Mouse (Mus musculus): Measurements from ENCODE around the gene St7l.

Gene St7l

DNA sequence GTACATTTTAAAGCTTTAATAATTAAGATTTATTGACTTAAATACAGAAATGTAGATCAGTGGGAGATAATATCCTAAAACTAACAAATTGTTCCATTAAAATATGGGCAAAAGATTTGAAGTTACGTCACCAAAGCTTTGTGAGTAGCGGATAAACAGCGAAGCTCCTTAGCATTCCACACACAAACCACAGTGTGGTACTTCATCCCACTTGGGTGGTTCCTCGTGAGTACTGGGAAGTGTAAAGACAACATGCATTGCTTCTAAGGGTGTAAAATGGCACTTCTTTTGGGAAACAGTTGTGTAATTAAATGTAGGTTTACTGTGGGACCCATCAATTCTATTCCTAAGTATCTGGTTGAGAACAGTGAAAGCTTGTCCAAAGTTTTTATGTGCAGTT, 37.3 kb downstream of the St7l start:
- DNase-seq (ENCODE audit: low spot score): no peak

DNA sequence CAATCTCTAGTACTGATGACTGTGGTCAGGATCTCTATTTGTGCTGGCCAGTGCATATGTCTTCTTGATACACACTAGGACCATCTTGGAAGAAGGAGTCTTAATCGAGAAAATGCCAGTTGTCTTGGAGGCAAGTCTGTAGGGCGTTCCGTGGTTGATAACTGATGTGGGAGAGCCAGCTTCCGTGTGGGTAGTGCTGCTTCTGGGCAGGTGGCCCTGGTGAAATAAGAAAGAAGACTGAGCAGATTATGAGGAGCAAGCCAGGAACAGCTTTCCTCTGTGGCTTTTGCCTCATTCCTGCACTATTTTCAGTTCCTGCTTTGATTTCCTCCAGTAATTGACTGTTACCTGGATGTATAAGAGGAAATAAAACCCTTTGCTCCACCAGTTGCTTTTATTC, 41.6 kb downstream of the St7l start:
- DNase-seq (ENCODE audit: low spot score): no peak

DNA sequence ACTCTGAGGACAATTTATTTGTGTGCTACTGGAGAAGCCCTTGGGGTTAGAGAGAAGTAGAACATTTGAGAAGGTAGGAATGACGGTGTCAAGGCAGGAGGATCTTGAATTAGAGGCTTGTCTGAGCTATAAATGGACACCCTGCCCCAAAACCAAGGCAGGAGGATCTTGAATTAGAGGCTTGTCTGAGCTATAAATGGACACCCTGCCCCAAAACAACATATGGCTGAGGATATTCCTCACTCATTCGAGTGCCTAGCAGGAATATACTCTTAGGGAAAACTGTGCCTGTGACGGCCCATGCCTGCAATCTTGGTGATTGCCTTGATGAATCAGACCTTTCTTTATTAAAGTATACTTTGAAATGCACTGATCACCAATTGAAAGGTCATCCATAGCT, 42.2 kb downstream of the St7l start:
- DNase-seq (ENCODE audit: low spot score): no peak

DNA sequence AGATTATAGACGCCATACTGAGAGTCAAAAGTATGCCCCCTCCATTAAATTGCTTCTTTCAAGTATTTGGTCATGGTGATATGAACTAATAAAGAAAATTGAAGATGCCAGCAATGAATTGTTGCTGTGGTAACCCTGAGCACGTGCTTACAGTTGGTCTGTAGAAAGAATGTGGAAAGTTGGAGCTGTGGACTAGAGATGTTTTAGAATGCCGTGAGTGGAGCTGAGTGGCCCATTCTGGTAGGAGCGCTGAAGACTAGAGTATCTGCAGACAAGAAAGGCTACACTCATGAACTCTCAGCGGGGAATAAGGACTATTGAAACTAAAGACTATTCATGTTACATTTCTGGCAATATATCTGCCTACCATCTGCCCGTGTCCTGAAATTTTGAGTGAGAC, 45.4 kb downstream of the St7l start:
- no peak for DNase-seq (ENCODE audit: low spot score)

DNA sequence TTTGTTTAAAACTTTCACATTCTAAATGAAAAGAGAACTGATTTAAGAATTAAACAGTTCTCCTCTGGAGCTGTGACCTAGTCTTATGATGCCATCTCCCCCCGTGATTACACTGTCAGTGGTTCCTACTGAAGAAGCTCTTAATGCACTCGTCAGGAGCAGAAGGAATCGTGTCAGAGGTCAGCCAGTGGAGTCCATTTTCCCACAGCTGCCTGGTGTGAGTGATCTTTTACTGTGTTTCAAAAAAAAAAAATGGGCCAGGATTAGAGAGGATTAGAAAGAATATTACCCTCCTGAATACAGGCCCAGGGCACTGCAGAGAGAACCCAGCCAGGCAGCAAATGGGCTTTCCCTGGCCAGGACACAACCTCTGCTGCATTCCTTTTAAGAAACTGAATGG, 51.2 kb downstream of the St7l start:
- DNase-seq (ENCODE audit: low spot score): no peak

DNA sequence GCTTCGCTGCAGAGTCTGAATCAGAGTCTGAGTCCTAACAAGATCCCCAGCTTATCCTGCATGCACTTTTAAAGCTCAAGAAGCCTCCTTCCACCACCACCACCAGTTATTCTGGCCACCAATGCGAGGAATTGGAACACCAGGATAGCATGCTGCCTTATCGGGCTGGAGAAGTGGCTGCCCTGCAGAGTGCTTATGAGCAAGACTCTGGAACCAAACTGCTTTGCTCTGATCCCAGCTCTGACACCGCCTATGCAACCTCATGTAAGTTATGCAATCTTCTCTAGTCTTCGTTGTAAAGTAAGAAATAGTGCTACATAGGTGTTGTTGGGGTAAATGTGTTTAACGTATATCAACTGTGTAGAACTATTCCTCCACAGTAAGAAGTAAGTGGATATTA, 65.6 kb downstream of the St7l start:
- DNase-seq (ENCODE audit: low spot score): no peak

DNA sequence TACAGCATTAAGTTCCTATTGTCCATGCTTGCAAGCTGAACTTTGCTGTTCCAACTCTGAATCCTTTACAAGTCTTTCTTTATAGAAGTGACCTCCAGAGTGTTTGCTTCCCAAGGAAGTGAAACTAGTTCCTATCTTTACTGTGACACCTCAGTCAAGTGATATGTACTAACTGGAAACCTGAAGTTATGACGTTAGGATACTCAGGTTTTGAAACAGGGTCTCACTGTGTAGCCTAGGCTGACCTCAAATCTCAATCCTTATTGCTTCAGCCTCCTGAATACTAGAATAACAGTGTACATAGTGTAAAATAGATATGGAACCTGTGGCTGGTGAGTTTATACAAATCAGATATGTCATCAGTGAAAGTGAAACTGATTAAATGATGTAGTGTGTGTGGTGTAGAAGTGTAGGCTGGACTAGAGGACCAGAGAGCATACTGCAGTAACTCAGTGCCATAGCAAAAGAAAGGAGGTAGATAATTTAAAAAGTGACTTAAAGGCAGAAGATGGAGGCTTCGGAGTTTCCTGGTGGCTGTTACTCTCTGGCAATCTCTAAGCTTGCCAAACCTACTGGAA, 74.0 kb downstream of the St7l start:
- DNase-seq (ENCODE audit: low spot score): no peak

DNA sequence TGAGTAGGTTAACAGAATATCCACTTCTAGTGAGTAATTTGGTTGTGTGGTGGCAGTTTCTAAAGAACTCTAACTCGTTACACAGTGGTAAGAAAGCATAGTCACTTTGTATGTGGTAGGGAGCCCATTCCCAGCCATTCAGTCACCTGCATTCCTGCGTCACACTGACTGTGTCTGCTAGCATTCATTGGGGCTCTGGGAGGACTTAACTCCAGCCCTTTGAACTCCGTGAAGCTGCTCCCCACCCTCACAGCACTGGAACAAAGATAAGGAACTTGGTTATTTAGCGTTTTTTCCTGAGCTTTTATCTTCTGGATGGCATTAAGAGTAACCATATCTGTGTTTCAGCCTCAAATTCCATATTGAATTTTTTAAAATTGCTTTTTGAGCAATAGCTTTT, 74.5 kb downstream of the St7l start:
- no peak for DNase-seq (ENCODE audit: low spot score)

DNA sequence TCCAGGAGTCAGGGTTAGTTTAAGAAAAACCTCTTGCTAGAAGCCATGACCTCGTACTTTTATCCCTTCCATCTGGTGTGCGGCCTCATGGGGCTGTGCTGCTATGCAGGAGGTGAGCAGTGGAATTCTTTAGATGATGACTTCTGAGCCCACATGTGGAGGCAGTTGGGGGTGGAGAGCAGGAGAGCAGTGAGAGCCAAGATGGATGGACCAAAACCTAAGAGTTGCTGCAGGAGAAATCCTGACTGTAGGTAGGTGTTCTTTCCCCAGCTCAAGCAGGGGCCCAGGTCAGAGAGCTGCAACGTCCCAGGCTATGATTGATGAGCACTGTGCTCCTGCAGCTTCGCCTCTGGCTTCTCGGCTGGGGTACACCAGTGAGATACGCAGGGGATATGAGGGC, 76.9 kb downstream of the St7l start:
- DNase-seq (ENCODE audit: low spot score): no peak

DNA sequence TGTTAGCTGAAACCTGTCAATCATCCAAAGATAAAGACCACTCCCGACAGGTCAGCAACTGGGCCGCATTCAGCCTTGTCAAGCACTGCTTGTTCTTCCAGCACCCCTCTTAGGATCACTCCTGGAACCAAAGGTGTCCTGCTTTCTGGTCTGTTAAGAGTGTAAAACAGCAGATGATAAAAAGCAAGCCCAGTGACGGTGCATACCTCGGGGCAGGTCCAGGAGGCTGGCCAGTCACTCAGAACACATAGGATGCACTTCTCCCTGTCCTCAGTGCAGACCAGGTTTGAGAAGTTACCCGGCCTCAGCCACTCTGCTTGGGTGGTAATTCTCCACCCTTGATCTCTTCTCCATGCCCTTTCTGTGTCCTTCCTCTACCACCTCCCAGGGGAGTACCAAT, 78.9 kb downstream of the St7l start:
- no peak for DNase-seq (ENCODE audit: low spot score)

DNA sequence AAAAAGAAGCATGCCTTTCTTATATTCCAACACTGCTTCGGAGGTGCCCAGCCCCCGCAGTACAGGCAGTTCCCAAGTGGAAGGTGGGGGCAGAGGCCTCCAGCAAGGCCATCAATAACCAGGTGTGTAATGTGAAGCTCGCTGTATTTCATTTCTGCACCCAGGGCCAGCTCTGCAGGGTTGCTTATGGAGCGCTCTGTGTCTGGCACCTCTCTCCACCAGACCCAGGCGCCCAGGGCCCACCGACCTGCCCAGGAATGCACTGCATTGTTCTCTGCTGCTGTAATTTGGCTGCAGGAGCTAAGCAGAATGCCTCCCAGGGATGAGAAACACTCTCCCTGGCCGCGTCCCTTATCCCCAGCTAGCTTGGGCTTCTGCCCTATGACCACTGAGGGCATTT, 79.5 kb downstream of the St7l start:
- DNase-seq (ENCODE audit: low spot score): no peak

DNA sequence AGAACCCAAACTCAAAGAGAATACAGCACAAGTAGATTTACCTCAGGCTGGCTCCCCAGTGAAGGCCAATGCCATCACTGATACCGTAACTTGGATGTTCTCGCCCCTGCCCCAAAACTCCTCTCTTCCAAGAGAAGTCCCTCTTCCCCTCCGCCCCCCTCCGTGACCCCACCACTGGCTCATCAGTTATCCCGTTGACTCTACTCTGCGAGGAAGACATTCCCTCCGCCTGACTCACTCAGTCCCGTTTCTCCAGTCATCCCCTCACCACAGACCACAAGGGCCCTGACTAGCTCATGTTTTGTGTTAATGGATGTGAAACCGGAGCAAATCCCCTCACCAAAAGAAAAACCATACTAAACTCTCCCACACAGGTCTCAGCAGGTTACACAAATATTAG, 81.1 kb downstream of the St7l start:
- DNase-seq (ENCODE audit: low spot score): no peak

DNA sequence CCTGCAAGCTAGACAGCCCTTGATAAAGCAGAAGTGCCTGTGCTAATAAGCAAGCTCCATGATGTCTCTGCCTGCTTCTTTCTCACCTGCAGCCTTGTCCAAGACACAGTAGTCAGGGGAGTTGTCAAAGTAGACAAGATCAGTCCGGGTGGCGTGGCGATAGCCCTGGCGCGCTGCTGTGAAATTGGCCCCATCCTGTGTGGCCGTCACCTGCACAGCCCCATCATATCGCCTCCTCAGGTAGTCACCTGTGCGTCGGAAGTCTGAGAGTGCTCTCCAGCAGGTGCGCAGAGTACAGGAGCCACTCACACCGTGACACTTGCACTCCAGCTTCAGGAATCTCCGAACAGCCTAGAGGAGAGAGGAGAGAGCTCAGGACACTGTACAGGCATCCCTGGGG, 87.1 kb downstream of the St7l start:
- no peak for DNase-seq (ENCODE audit: low spot score)

DNA sequence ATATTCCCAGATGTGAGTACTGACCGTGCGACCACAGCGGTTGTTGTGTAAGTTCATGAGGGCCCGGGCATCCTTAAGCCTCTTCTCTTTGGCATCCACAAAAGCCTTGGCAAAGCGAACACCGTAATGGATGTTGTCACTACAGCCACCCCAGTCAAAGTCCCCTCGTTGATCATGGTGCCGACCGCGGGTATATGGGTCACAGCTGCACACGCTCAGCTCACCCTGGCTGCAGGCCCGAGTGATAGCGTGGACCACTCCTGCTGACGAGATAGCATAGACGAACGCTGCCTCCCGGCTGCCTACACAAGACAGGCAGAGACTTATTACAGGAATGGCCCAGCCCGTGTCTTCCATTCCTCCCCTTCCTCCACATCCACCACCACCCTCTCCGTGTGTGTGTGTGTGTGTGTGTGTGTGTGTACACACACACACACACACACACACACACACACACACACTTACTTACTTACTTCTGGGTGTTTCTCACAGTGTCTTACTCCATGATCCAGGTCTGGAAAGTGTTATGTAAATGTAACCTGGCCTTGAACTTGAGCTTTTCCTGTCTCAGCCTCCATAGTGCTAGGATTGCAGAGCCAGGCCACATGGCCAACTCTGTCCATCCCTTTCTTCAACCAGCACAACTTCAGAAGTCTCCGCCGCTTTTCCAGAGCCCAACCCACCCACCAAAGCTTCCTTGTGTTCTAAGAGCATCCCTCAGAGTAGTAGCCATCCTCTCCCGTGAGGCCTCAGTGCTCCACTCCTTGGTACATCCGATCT, 89.3 kb downstream of the St7l start:
- no peak for DNase-seq (ENCODE audit: low spot score)

DNA sequence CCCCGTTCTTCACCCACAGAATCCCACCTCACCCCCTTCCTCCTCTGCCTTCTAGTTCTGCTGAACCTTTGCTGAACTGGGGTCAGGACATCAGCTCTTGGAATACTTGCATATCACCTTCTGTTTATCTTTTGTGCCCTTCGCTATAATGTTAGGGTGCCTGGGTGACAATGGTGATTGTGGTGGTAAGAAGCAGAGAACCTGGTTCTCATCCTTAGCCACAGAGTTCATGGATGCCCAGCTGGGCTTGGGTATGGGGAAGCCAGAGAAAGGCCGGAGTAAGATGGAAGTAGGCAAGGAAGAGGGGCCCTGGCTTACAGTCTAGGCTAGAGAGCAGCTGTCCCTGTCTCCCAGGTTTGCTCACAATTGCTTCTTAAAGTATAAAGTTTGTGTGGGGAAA, 90.3 kb downstream of the St7l start:
- DNase-seq (ENCODE audit: low spot score): no peak

DNA sequence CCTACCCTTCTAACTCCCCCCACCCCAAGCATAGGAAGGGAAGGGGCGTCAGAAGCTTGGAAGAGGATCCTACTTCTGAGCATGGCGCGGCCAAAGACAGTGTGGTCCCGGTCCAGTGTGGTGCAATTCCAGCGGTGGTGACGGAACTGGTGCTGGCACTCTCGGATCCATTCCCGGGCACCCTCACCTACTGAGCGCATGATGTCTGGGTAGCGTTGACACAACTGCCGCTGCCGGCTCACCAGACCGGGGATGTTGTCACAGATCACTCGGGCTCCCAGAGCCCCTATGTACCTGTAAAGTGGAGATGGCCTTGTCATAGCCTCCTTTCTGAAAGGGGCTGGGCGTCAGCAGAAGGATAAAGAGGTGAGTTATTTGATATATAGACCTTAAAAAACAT, 90.7 kb downstream of the St7l start:
- no peak for DNase-seq (ENCODE audit: low spot score)

DNA sequence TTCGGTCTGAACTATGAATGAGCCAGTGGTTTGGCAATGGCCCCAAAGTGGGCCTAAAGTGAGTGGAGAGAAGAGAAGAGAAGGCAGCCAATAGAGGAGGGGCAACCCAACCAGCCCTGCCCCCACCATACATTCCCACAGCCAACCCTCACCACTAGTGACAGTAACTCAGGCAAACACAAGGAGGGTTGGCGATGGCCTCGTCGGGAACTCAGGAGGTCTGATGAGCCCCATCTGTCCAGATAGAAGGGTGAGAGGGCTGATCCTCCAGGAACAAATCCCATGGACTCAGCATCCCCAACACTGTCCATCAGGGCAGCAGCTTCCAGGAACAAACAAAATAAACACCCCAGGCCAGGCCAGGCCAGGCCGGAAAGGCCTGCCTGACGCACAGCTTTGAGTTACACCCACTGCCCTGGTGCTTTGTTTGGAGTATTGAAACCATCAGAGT, 92.4 kb downstream of the St7l start:
- no peak for DNase-seq (ENCODE audit: low spot score)

DNA sequence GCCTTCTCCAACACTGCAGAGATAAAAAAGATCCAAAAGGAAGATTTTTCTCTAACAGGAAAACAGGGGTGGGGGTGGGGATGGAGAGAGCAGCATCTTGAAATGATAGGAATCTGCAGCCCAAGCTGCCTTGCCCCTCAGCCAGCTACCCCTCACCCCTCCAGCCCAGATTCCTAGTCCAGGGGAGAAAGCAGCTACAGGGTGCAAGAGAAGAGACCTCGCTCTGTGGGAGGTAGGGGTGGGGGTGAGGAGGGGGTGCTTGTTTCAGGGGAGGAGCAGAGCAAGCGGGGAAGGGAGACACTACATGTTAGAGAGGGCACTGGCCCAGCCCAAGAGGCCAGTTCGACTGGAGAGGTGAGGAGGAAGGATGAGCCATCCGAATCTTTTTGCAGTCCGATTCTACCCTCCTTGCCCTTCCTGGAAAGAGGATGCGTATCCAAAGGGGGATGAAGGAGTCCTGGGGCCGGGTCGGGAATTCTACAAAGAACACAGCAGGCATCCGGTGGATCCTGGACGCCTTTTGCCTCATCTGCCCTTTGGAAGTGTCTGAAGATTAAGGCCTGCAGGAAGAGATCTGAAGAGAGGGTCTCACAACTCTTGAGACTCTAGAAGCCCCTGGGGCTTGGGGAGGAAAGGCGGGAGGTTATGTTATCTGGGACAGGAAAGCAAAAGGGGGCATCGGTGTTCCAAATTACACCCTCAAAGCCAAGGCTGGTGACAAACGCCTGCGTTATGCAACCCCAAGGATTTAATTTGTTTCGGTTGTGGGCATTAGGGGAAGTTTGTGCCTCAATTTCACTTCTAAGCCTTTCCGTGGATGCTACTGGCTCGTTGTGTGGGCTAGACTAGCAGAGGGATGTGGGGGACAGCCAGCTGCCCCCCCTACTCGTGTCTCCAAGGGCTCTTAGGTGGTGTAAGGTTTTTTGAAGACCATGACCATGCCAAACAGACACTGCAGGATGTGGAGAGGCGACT, 96.5 kb downstream of the St7l start:
- no peak for DNase-seq (ENCODE audit: low spot score)

DNA sequence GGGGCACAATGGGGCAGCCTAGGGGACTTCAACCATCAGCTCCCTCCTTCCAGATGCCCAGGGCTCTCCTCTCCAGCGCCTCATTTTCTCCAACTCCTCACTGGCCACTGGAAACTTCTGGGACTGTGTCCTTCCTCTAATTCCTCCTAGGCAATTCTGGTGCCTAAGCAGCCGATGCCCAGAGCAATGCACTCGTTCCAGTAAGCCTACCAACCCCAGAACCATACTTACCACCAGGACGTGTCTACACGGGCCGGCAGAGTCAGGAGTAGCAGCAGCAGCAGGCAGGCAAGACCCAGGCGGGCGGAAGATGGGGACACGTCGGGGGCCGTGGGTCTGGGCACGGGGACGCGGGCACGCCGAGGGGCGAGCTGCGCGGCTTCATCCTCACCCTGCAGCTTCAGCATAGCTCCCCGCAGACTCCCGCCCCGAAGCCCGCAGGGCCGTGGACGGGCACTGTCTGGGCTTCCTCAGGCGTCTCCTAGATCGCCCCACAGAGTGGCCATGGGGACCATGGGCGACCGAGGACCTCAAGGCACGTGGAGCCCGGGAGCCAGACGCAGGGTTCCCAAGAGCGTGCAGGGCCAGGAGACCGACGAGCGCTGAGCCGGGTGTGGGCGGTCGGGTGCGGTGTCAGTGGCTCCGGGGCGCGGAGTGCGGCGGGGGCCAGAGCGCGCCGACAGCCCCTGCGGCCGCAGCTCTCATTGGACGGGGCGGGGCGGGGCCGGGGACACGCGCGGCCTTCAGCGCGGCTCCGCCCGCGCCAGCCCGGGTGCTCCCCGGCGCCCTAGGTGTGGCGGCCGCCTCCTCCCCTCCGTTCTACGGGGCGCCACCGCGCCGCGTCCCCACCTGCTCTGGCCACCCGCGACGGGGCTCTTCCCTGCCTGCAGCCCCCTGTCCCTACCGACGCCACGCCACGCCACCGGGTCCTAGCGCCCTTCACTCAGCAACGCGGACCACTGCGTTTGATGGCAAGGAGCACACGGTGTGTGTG, 97.6 kb downstream of the St7l start, which contains the start of gene Wnt2b:
TSS of gene Wnt2b (minus strand) at position 856 of the 994 bp plus-strand sequence.
- DNase-seq (ENCODE audit: low spot score): no peak

DNA sequence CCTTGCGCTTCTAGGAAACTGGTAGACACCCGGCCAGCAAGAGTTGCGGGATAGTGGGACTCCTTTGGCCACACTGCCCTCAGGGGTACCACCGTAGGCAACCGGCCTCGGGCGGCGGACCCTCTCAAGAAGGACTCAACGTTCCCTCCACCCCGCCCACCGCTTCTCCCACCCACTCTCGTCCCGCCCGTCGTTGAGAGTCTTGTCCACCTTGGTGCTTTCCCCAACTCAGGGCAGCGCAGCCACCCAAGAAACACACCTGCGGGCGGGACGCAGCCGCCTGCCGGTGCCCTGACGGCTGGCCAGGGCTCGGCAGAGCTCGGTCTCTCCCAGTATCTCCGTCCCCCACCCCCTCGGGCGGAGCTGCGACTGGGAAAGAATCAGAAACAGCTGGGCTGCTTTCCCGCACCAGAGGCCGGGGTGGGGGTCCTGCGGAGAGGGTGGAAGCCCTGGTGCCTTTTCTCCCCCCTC, 98.4 kb downstream of the St7l start:
- no peak for DNase-seq (ENCODE audit: low spot score)

DNA sequence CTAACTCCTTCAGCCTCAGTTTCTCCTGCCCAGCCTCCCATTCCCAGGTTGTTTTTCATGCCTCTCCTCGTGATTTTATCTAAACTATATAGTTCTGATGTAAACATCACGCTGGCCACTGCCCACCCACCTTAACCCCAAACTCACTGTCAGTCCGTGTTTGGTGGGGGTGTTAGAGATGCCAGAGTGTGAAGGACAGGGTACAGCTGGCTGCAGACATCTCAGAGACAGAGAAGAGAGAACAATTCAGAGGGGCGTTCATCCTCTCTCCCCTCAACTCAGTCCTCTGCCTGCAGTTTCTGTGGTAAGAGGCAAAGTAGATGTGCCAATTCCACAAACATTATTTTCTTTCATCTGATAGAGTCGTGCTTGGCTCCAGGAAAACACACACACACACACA, 99.1 kb downstream of the St7l start:
- DNase-seq (ENCODE audit: low spot score): no peak

Data from c-Kit-positive CD71-positive TER-119-positive erythroid progenitor cells, embryonic 14.5 days (primary cell).